9 mouse cellular contexts compared by ENCODE assay signal in genomic region chr9:53890075-53890474, GRCm38 (mm10). TPM values are rescaled to one million over a fixed set of nuclear protein-coding genes. Genes with fewer than 3 reads are reported as not detected.
A peak's percentile ranks its signal among the peaks of the same experiment; 100 is the strongest.
DNase-seq lines count a peak whose midpoint lies in the region; ATAC-seq and TF ChIP-seq lines count a peak whose summit lies in the region.
"Had no signal": no experiment of that assay in that cellular context is flagged by ENCODE, and none has a peak within 500 bp of the region (broad histone marks: within the 10 kb centered on the region; RNA-seq: fewer than 3 reads in every experiment).

No protein-coding gene starts in this region.

- no peak overlapping the region for H3K4me2 ChIP-seq in lung, embryonic 14.5 days
- no peak overlapping the region for H3K4me2 ChIP-seq in midbrain, embryonic 14.5 days (ENCODE audit: low read length)
- H3K4me2 ChIP-seq: limb, embryonic 15.5 days had no signal

- H3K4me3 ChIP-seq in lung, embryonic 14.5 days (ENCODE audit: low read depth, low read length), result no peak overlapping the region
- H3K4me3 ChIP-seq in midbrain, embryonic 14.5 days (replicated peaks; ENCODE audit: low read depth, low read length), result no peak overlapping the region
- H3K4me3 ChIP-seq: limb, embryonic 15.5 days had no signal

- H3K9ac ChIP-seq in lung, embryonic 14.5 days, result no peak overlapping the region
- H3K9ac ChIP-seq in midbrain, embryonic 14.5 days (replicated peaks; ENCODE audit: low read length), result no peak overlapping the region
- H3K9ac ChIP-seq: limb, embryonic 15.5 days had no signal

- H3K27me3 ChIP-seq in lung, embryonic 14.5 days (ENCODE audit: insufficient read depth, low read length), result no peaks in the 10 kb centered on the region
- no peaks in the 10 kb centered on the region for H3K27me3 ChIP-seq in midbrain, embryonic 14.5 days (ENCODE audit: control insufficient read depth, insufficient read depth, low read length)
- H3K27me3 ChIP-seq: limb, embryonic 15.5 days had no signal

- H3K9me3 ChIP-seq in lung, embryonic 14.5 days (ENCODE audit: low read depth, low read length), result no peaks in the 10 kb centered on the region
- no peaks in the 10 kb centered on the region for H3K9me3 ChIP-seq in midbrain, embryonic 14.5 days (ENCODE audit: control insufficient read depth, low read length)
- H3K9me3 ChIP-seq: limb, embryonic 15.5 days had no signal

- H3K27ac ChIP-seq in lung, embryonic 14.5 days (ENCODE audit: low read depth), result no peak overlapping the region
- H3K27ac ChIP-seq in midbrain, embryonic 14.5 days (replicated peaks; ENCODE audit: low read depth, low read length), result no peak overlapping the region
- H3K27ac ChIP-seq: limb, embryonic 15.5 days had no signal

- TF ChIP-seq CTCF in lung, embryonic 14.5 days (IDR thresholded peaks at IDR 0.05; ENCODE audit: low read depth), result peak; percentile 66

- peak; percentile 74 for DNase-seq in lung, embryonic 14.5 days
- DNase-seq in lung, adult 18-20 months, result no peak
- DNase-seq in adrenal gland, adult 18-20 months (ENCODE audit: low spot score in 2 of 2), result peak; percentile 15 to 21
- peak; percentile 47 to 69 for DNase-seq in cerebellum, postnatal 4 days (ENCODE audit: low spot score in 2 of 2)
- peak; percentile 48 for DNase-seq in kidney, postnatal 14 days
- DNase-seq in midbrain, embryonic 14.5 days, result peak; percentile 88
- DNase-seq in thymus, adult 18-20 months, result no peak

- no peak for ATAC-seq in lung, embryonic 14.5 days (ENCODE audit: insufficient read depth)
- peak; percentile 27; the same call in 1 of the 2 replicates for ATAC-seq in midbrain, embryonic 14.5 days (ENCODE audit: low FRiP score, low TSS enrichment)

- no peaks in the 10 kb centered on the region for H3K4me1 ChIP-seq in lung, embryonic 14.5 days (ENCODE audit: insufficient read depth)
- H3K4me1 ChIP-seq in midbrain, embryonic 14.5 days (ENCODE audit: control insufficient read depth, insufficient read depth, low read length), result no peaks in the 10 kb centered on the region
- H3K4me1 ChIP-seq: limb, embryonic 15.5 days had no signal

- WGBS in lung, embryonic 14.5 days, result 0% methylated on average over 1 of the region's 1 CpGs
- 0% methylated on average over 1 of the region's 1 CpGs for WGBS in midbrain, embryonic 14.5 days

- H3K36me3 ChIP-seq in lung, embryonic 14.5 days (ENCODE audit: insufficient read depth), result no peaks in the 10 kb centered on the region
- no peaks in the 10 kb centered on the region for H3K36me3 ChIP-seq in midbrain, embryonic 14.5 days (ENCODE audit: control insufficient read depth, insufficient read depth, low read length)
- H3K36me3 ChIP-seq: limb, embryonic 15.5 days had no signal

RNA-seq across cellular contexts. Expression of gene Sln, which starts 40.1 kb away (rescaled TPM):
- 0.13 and 7.0 TPM in 2 replicates for polyA plus RNA-seq in lung, embryonic 14.5 days (2014; fragmentation: Nextera tagmentation; extraction: Ambion mirVana)
- total RNA-seq in adrenal gland, adult 18-20 months (2021), result under 1 TPM in 1 of 2 experiments, not detected in 1; 0.29 TPM
- not detected in 2 replicates for polyA plus RNA-seq in midbrain, embryonic 14.5 days (2014; fragmentation: Nextera tagmentation; extraction: Ambion mirVana)
- polyA plus RNA-seq: stomach, embryonic 14.5 days had no signal

Comparison
In these comparisons a context has a peak if more than half of its experiments do, and no peak if none do; other contexts are left out.
1. DNase-seq: peak in lung, embryonic 14.5 days (single experiment), adrenal gland, adult 18-20 months (2 of 2), cerebellum, postnatal 4 days (2 of 2), kidney, postnatal 14 days (single experiment) and midbrain, embryonic 14.5 days (single experiment); none in lung, adult 18-20 months (0 of 2) and thymus, adult 18-20 months (0 of 2).